Mouse (Mus musculus) mouse embryonic stem cell (cell line): ENCODE measurements at regions not wholly inside any gene's neighbourhood (a gene's known extent, or its start where the extent isn't known, plus 50 kb on each side); places are given as distances from the start of the nearest gene placed in this dataset.

Source experiments
- in situ Hi-C, 2 experiments: fragments of 300-500 bp; cut with MboI; formaldehyde crosslinking; loops; 1 replicate in 1 of 2; 3 replicates in 1 of 2; pipeline ENCODE4 v1.14.3; 2019 to 2020; ENCODE audit warnings: low sequenced_read_pairs in 2 of 2, low pct_unique_long_range_greater_than_20kb in 1 of 2, mixed read lengths in 1 of 2; ENCODE audit not compliant: unreplicated experiment in 1 of 2

- in situ Hi-C loops = loop anchor here in 1 of 2 experiments (25.0 kb wide), 2 partner anchors 395 to 595 kb away; partner anchors contain the start of genes Gopc, Nepn and Ros1
Measured at GRCm38 (mm10) chr10:51792030-51792429, 114.5 kb downstream of the Rfx6 start.

GRCm38 (mm10) chr10:51793876-51794275 is 116.3 kb downstream of the Rfx6 start:
- in situ Hi-C loops = loop anchor here in 1 of 2 experiments (25.0 kb wide), 2 partner anchors 393 to 593 kb away; partner anchors contain the start of genes Gopc, Nepn and Ros1

DNA sequence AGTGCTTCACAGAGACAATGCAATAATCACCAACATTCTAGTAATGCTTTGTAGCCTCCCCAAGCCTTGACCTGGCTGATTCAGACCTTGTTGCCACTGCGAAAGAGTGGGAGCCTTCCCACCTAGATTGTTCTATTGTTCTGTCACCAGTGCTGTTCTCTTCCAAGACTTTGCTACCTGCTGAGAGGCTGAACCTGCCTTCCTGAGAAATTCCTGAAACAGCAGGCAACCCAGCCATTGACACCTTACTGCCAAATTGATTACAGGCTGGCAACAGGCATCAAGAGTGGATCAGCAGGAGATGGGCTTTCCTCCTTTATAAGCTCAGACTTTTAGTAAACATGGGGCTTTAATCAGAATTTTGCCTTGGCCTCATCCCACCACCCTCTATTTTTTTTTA is 139.1 kb downstream of the Rfx6 start:
- in situ Hi-C loops = no loop called here

GRCm38 (mm10) chr10:51823900-51824299 is 146.3 kb downstream of the Rfx6 start:
- in situ Hi-C loops = no loop called here

GRCm38 (mm10) chr10:51826431-51826964 is 148.9 kb downstream of the Rfx6 start:
- in situ Hi-C loops = no loop called here

GRCm38 (mm10) chr10:51832459-51832858 is 154.9 kb downstream of the Rfx6 start:
- in situ Hi-C loops = no loop called here

- in situ Hi-C loops = no loop called here
Measured at GRCm38 (mm10) chr10:51843099-51843498, 165.5 kb downstream of the Rfx6 start.

DNA sequence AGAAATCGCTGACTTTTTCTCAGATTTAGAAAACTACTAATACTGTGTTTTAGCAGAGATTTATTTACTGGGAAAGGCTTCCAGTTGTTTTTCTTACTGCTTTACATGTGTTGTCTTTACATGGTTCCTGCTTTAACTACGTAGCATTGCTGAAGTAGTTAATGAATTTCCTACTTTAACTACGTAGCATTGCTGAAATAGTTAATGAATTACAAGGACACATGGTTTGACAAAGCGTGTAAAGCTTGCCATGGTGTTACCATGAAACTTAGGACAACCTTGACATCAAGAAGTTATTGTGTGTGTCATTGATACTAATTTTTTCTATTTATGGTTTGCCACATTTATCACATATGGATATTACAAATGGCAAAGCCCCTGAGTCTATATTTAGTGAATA is 168.7 kb downstream of the Rfx6 start:
- in situ Hi-C loops = no loop called here

- in situ Hi-C loops = no loop called here
Measured at GRCm38 (mm10) chr10:51869409-51869808, 152.9 kb upstream of the Vgll2 start.

DNA sequence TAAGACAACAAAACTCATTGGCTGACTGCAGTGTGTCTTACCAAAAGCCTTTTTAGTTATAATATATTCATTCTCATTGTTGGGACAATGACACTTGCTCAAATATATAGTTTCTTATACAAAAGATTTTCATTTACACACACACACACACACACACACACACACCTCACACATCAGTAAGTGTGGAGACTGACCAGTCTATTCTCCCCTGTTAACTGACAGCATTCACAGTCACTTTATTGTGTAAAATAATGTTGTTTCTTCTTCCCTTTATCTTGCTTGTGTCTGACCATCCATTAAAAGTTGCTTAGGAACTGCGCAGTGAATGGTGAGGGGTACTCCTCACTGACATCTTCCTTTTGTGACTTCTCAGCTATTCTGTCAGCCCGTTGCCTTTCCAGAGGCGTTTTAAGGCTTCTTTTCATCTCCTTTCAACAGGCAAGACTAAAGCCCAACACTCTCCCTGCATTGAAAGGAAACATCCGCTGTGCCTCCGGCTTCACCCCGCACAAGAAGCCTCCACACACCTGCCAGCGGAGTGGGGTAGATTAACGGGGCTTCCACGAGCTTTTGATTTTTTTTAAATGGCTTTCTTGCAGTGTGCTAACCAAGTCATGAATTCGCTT is 111.1 kb upstream of the Vgll2 start:
- in situ Hi-C loops = no loop called here

DNA sequence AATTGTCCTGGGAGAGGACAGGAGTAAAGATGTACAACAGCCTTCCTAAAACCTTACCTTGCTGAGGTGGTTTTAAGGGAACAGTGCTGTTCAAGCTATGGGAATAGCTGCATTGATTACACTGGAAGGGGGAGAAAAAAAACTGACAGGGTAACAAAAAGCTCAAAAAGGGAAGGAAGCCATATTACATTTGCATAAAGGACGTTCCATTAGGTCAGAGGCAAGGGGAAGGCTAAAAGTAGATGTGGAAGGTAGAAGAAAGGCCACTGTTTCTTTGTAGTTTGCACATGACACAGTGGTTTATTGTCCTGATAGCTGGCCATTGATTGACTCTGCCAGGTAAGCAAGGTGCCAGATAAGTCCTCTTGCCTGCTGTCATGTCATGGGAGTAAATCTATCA is 110.2 kb upstream of the Vgll2 start:
- in situ Hi-C loops = no loop called here

- in situ Hi-C loops = no loop called here
Measured at GRCm38 (mm10) chr10:51926644-51927043, 95.7 kb upstream of the Vgll2 start.

DNA sequence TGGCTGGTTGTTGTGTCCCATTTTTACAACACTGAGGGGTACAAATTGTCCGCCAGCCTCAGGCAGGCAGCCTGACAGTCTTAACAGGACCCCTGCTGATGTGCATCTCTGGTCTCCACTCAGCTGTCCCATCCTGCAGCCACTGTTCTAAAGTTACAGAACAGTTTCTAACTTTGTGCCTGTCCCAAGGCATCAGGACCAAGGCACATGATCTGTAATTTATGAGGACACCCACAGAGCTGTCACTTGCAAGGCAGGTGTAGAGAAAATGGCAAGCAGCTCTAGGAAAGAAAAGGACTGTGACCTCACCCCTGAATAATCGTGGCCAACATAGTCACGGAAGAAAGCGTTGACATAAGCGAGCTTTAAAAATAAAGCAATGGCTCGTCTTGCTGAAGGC is 93.0 kb upstream of the Vgll2 start:
- in situ Hi-C loops = no loop called here

- in situ Hi-C loops = no loop called here
Measured at GRCm38 (mm10) chr10:51930266-51930665, 92.0 kb upstream of the Vgll2 start.

- in situ Hi-C loops = no loop called here
Measured at GRCm38 (mm10) chr10:51930696-51931095, 91.6 kb upstream of the Vgll2 start.

DNA sequence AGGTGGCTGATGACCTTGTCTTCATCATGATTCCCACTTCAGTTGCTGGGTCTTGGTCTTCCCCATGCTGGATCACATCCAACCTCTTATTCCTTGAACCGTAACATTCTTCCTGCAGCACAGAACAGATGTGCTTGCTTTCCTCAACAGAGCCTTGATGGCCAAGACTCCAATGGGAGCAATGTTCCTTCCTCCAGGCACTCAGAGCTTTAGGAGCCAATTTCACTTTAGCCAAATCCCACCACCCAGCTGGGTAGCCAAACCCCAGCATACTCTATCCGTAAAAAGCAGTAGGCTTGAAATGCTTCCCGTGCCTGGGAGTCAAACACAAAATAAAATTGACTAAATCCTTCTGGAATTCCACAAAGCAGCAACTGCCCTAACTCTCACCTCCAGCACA is 86.8 kb upstream of the Vgll2 start:
- in situ Hi-C loops = no loop called here

- in situ Hi-C loops = no loop called here
Measured at GRCm38 (mm10) chr10:51941192-51941591, 81.1 kb upstream of the Vgll2 start.

DNA sequence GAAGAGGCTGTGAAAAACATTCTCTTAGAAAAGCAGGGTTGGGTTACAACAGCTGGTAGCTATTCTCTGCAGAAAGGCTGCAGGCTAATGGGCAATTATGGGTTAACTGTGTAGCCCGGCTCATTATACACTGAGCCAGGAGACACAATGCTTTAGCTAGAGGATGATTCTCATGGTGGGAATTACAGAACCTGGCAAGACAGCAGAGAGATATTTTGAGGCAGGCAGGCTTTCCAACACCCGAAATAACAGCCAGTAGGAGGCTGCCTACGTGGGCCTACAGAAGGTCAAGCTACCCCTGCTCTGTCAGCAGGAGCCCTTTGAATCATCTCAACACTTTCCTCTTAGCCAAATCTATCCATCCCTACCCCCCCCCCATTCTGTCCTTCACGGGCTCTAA is 76.6 kb upstream of the Vgll2 start:
- in situ Hi-C loops = no loop called here

DNA sequence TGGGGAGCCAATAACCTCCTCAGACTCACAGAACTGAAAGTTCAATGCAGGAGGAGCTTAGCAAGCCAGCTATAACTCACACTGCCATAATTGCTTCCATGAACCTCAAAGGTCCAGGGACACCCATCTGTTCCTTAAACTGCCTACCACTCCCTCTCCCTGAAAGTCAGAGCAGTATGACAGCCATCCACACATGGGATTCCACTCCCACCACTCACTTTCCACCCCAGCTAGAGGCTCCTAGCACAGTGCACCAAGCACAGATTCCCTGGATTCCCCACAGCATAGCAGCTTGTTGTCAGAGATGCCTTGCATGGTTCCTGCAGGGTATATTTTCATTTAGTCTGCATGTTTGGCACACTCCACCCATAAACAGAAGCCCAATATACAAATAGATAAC is 76.1 kb upstream of the Vgll2 start:
- in situ Hi-C loops = no loop called here

DNA sequence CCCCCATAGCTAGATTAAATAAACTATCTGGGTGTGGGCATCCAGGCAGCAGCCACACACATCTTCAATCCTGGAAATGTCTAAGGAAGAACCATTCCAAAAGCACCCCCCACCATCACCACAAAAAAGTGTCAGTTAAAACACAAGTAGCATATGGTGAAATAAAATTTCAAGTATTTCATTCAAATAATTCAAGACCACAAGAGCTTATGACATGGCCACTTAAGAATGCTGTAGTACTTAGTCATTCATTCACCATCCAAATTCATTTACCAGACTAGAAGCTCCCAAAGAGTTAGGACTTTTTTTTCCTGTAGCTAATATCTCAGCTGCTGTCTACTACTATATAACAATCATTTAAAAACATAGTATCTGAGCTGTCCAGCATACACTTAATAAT is 75.4 kb upstream of the Vgll2 start:
- in situ Hi-C loops = no loop called here
